Mouse (Mus musculus): Measurements from ENCODE around the gene Sprr1a.

DNA sequence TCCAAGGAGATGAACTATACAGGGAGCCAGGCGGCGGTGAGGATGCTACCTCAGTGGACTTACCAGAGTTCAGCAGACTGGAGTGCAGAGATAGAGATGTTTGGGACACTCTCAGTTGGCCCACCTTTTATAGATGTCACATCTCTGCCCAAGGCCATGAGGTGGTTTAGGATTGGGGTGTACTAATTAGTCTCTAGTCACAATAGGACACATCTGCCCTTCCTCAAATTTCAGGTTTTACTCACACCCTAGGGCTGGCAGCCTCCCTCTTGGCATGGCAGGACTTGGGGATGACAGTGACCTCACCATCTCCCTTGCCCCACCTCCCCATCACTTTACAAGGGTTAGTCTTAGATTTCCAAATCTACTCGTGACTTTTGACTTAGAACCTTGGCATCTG is 48.7 kb upstream of the Sprr1a start, which contains the start of gene 2310046K23Rik:
- TF ChIP-seq CTCF (IDR thresholded peaks at IDR 0.05; ENCODE audit: control insufficient read depth, insufficient read depth, insufficient read length) (no peak), MAX (IDR thresholded peaks at IDR 0.05) (no peak), MYOD1 (IDR thresholded peaks at IDR 0.05; ENCODE audit: control insufficient read depth, insufficient read length, low read depth) (no peak)
